20 mouse cellular contexts compared by ENCODE assay signal in genomic region chr11:113673614-113674013, GRCm38 (mm10). TPM values are rescaled to one million over a fixed set of nuclear protein-coding genes. Genes with fewer than 3 reads are reported as not detected.
A peak's percentile ranks its signal among the peaks of the same experiment; 100 is the strongest.
DNase-seq lines count a peak whose midpoint lies in the region; ATAC-seq and TF ChIP-seq lines count a peak whose summit lies in the region.
"Had no signal": no experiment of that assay in that cellular context is flagged by ENCODE, and none has a peak within 500 bp of the region (broad histone marks: within the 10 kb centered on the region; RNA-seq: fewer than 3 reads in every experiment).

No protein-coding gene starts in this region.

- no peaks in the 10 kb centered on the region for H3K27me3 ChIP-seq in cerebellum, adult 2 months (ENCODE audit: control insufficient read depth, insufficient read depth, low read length)
- no peaks in the 10 kb centered on the region for H3K27me3 ChIP-seq in stomach, embryonic 16.5 days (ENCODE audit: control insufficient read depth, insufficient read depth, low read length)
- H3K27me3 ChIP-seq: embryonic facial prominence, embryonic 12.5 days had no signal

- no peak for TF ChIP-seq CTCF in cerebellum, adult 2 months (IDR thresholded peaks at IDR 0.05; ENCODE audit: borderline replicate concordance, insufficient read depth, low read depth, low read length)
- no peak for TF ChIP-seq CTCF in gastrocnemius, adult 2 months (IDR thresholded peaks at IDR 0.05)

- 16% methylated on average over 4 of the region's 4 CpGs for WGBS in cerebellum, adult 2 months
- WGBS in stomach, embryonic 16.5 days: 82% methylated on average over 4 of the region's 4 CpGs

- no peak overlapping the region for H3K4me3 ChIP-seq in cerebellum, adult 2 months (replicated peaks; ENCODE audit: insufficient read depth, low read depth, low read length)
- H3K4me3 ChIP-seq in gastrocnemius, adult 2 months: peak overlapping the region; percentile 38
- no peak overlapping the region for H3K4me3 ChIP-seq in stomach, embryonic 16.5 days (replicated peaks; ENCODE audit: low read length)
- H3K4me3 ChIP-seq: embryonic facial prominence, embryonic 12.5 days had no signal

- TF ChIP-seq POLR2A in cerebellum, adult 2 months (IDR thresholded peaks at IDR 0.05; ENCODE audit: borderline replicate concordance, insufficient read depth, low read length): no peak

- no peaks in the 10 kb centered on the region for H3K9me3 ChIP-seq in stomach, embryonic 16.5 days (replicated peaks; ENCODE audit: control insufficient read depth, low read length)
- H3K9me3 ChIP-seq: embryonic facial prominence, embryonic 12.5 days; G1E had no signal

- peak; percentile 30 to 56 for DNase-seq in cerebellum, adult 2 months
- no peak for DNase-seq in cerebellum, adult 11 months
- DNase-seq in gastrocnemius, adult 2 months: no peak
- DNase-seq in gastrocnemius, postnatal 36 days: no peak
- peak; percentile 28 to 30 for DNase-seq in heart, postnatal 10 days
- DNase-seq in heart, adult 8-10 months (ENCODE audit: low spot score): no peak
- no peak for DNase-seq in spleen, adult 12 weeks (ENCODE audit: low spot score)
- DNase-seq: adrenal gland, postnatal 36 days; kidney, adult 18-20 months; kidney, postnatal 4 days; liver; liver, postnatal 0 days had no signal

- intact Hi-C loops in gastrocnemius, adult 2 months (cut with DNase I): no loop called here
- intact Hi-C loops in gastrocnemius, postnatal 36 days (cut with DNase I): no loop called here
- intact Hi-C loops in heart, postnatal 10 days (cut with DNase I): no loop called here

- peaks cover 10% of the 10 kb centered on the region; the same call in 1 of the 2 replicates for H3K36me3 ChIP-seq in stomach, embryonic 16.5 days (ENCODE audit: control insufficient read depth, insufficient read depth, low read length)

- H3K4me1 ChIP-seq in cerebellum, adult 2 months (ENCODE audit: control insufficient read depth, insufficient read depth, low read length): peaks cover 22% of the 10 kb centered on the region
- 0 out of 2 replicates have a peak, but pooled peaks cover 2% of the 10 kb centered on the region for H3K4me1 ChIP-seq in stomach, embryonic 16.5 days (ENCODE audit: control insufficient read depth, insufficient read depth, low read length)
- H3K4me1 ChIP-seq: embryonic facial prominence, embryonic 12.5 days had no signal

- ATAC-seq in stomach, embryonic 16.5 days (ENCODE audit: insufficient read depth, low FRiP score): no peak
- ATAC-seq: CD4-positive, CD25-positive, alpha-beta regulatory T cell, adult 4 months; liver, postnatal 0 days; midbrain, embryonic 16.5 days had no signal

- H3K9ac ChIP-seq in stomach, embryonic 16.5 days (ENCODE audit: low read length): no peak overlapping the region
- H3K9ac ChIP-seq: embryonic facial prominence, embryonic 12.5 days; liver, postnatal 0 days had no signal

- no peak overlapping the region for H3K4me2 ChIP-seq in stomach, embryonic 16.5 days (ENCODE audit: low read depth, low read length)
- H3K4me2 ChIP-seq: embryonic facial prominence, embryonic 12.5 days had no signal

- peak overlapping the region; percentile 15; the same call in 1 of the 2 replicates for H3K27ac ChIP-seq in cerebellum, adult 2 months (ENCODE audit: insufficient read depth, low read length)
- H3K27ac ChIP-seq in gastrocnemius, adult 2 months: peak overlapping the region; percentile 78
- 0 out of 2 replicates have a peak overlapping the region, but pooled peaks have one; percentile 20 for H3K27ac ChIP-seq in stomach, embryonic 16.5 days (ENCODE audit: low read length)
- H3K27ac ChIP-seq: embryonic facial prominence, embryonic 12.5 days had no signal

RNA-seq across cellular contexts. Expression of gene Fam104a, which starts 10.3 kb away (rescaled TPM):
- polyA plus RNA-seq in cerebellum, adult 2 months (2012; rRNA removed): 32.5 and 32.9 TPM in 2 replicates
- 10 to 100 TPM; 29.0 to 33.0 TPM for total RNA-seq in gastrocnemius, adult 2 months (2021)
- 10 to 100 TPM; 26.7 to 27.6 TPM for total RNA-seq in gastrocnemius, postnatal 36 days (2021)
- total RNA-seq in heart, postnatal 10 days (2021): 10 to 100 TPM; 21.1 TPM
- total RNA-seq in heart, adult 8-10 months (2022): 10 to 100 TPM; 15.0 to 16.7 (median 15.8) TPM
- polyA plus RNA-seq in stomach, embryonic 16.5 days (2015; fragmentation: Nextera tagmentation; extraction: Ambion mirVana): 36.2 and 41.2 TPM in 2 replicates

RNA-seq across cellular contexts. Expression of gene D11Wsu47e, which starts 10.6 kb away (rescaled TPM):
- polyA plus RNA-seq in cerebellum, adult 2 months (2012; rRNA removed): 10.1 and 10.5 TPM in 2 replicates
- 1 to 10 TPM; 4.5 to 6.3 TPM for total RNA-seq in gastrocnemius, adult 2 months (2021)
- 1 to 10 TPM; 3.4 to 3.8 TPM for total RNA-seq in gastrocnemius, postnatal 36 days (2021)
- total RNA-seq in heart, postnatal 10 days (2021): 1 to 10 TPM; 7.1 to 8.4 TPM
- total RNA-seq in heart, adult 8-10 months (2022): 1 to 10 TPM; 5.9 to 8.4 (median 6.8) TPM
- 13.9 and 17.1 TPM in 2 replicates for polyA plus RNA-seq in stomach, embryonic 16.5 days (2015; fragmentation: Nextera tagmentation; extraction: Ambion mirVana)

RNA-seq across cellular contexts. Expression of gene Slc39a11, which starts 23.7 kb away (rescaled TPM):
- polyA plus RNA-seq in cerebellum, adult 2 months (2012; rRNA removed): 13.0 and 14.1 TPM in 2 replicates
- total RNA-seq in gastrocnemius, adult 2 months (2021): 1 to 10 TPM; 1.8 to 3.0 TPM
- total RNA-seq in gastrocnemius, postnatal 36 days (2021): 1 to 10 TPM; 2.4 to 2.8 TPM
- 1 to 10 TPM; 6.2 to 8.1 TPM for total RNA-seq in heart, postnatal 10 days (2021)
- total RNA-seq in heart, adult 8-10 months (2022): 1 to 10 TPM; 2.8 to 4.4 (median 4.0) TPM
- polyA plus RNA-seq in stomach, embryonic 16.5 days (2015; fragmentation: Nextera tagmentation; extraction: Ambion mirVana): 47.9 and 50.3 TPM in 2 replicates

RNA-seq across cellular contexts. Expression of gene Cog1, which starts 24.6 kb away (rescaled TPM):
- 84.0 and 87.5 TPM in 2 replicates for polyA plus RNA-seq in cerebellum, adult 2 months (2012; rRNA removed)
- total RNA-seq in gastrocnemius, adult 2 months (2021): 10 to 100 TPM; 18.5 to 19.1 TPM
- total RNA-seq in gastrocnemius, postnatal 36 days (2021): 10 to 100 TPM; 18.2 to 18.9 TPM
- 10 to 100 TPM; 17.1 to 18.1 TPM for total RNA-seq in heart, postnatal 10 days (2021)
- 10 to 100 TPM; 21.0 to 26.0 (median 22.8) TPM for total RNA-seq in heart, adult 8-10 months (2022)
- polyA plus RNA-seq in stomach, embryonic 16.5 days (2015; fragmentation: Nextera tagmentation; extraction: Ambion mirVana): 17.3 and 20.8 TPM in 2 replicates

RNA-seq across cellular contexts. Expression of gene Cpsf4l, which starts 36.2 kb away (rescaled TPM):
- 7.5 and 7.6 TPM in 2 replicates for polyA plus RNA-seq in cerebellum, adult 2 months (2012; rRNA removed)
- not detected for total RNA-seq in gastrocnemius, adult 2 months (2021)
- total RNA-seq in gastrocnemius, postnatal 36 days (2021): not detected
- not detected for total RNA-seq in heart, postnatal 10 days (2021)
- total RNA-seq in heart, adult 8-10 months (2022): not detected
- polyA plus RNA-seq in stomach, embryonic 16.5 days (2015; fragmentation: Nextera tagmentation; extraction: Ambion mirVana): 0.18 and 0.41 TPM in 2 replicates
- total RNA-seq: G1E; gastrocnemius, adult 8-10 months; left cerebral cortex, postnatal 36 days; megakaryocyte-erythroid progenitor cell, adult 5-6 weeks had no signal
- polyA plus RNA-seq: G1E had no signal

Comparison
In these comparisons a context has a peak if more than half of its experiments do, and no peak if none do; other contexts are left out.
1. DNase-seq: peak in cerebellum, adult 2 months (2 of 2) and heart, postnatal 10 days (2 of 2); none in cerebellum, adult 11 months (single experiment), gastrocnemius, adult 2 months (single experiment), gastrocnemius, postnatal 36 days (0 of 2), heart, adult 8-10 months (single experiment) and spleen, adult 12 weeks (single experiment).
2. H3K27ac ChIP-seq: peak in every context shown above with its lines; median percentile 78 in gastrocnemius, adult 2 months; 20 in stomach, embryonic 16.5 days; 15 in cerebellum, adult 2 months.